Mouse (Mus musculus): ENCODE measurements around the gene Tmem200a. TPM values are rescaled to one million over a fixed set of nuclear protein-coding genes. Genes with fewer than 3 reads are reported as not detected.

Tmem200a gene
- polyA plus RNA-seq, 1 experiment, result 7.3 TPM

GRCm38 (mm10) chr10:25984056-25984455, 94.8 kb downstream of the Tmem200a start:
- no peak for DNase-seq (ENCODE audit: extremely low spot score in 1 of 2, low spot score in 1 of 2)

GRCm38 (mm10) chr10:25982617-25983016, 96.2 kb downstream of the Tmem200a start:
- DNase-seq (ENCODE audit: extremely low spot score in 1 of 2, low spot score in 1 of 2), result peak; percentile 11 to 48

- DNase-seq (ENCODE audit: extremely low spot score in 1 of 2, low spot score in 1 of 2), result no peak
These were observed 116.0 kb downstream of the Tmem200a start for GRCm38 (mm10) chr10:25962863-25963262.

- no peak for DNase-seq (ENCODE audit: extremely low spot score in 1 of 2, low spot score in 1 of 2)
These were observed 117.8 kb downstream of the Tmem200a start for GRCm38 (mm10) chr10:25961066-25961465.

- peak in 1 of 2 experiments; percentile 10 for DNase-seq (ENCODE audit: extremely low spot score in 1 of 2, low spot score in 1 of 2)
These were observed 119.8 kb downstream of the Tmem200a start for GRCm38 (mm10) chr10:25958762-25959753.

GRCm38 (mm10) chr10:25954641-25955228, 124.1 kb downstream of the Tmem200a start:
- DNase-seq (ENCODE audit: extremely low spot score in 1 of 2, low spot score in 1 of 2), result no peak

- DNase-seq (ENCODE audit: extremely low spot score in 1 of 2, low spot score in 1 of 2), result no peak
These were observed 126.0 kb downstream of the Tmem200a start for GRCm38 (mm10) chr10:25952838-25953237.

GRCm38 (mm10) chr10:25952150-25952549, 126.7 kb downstream of the Tmem200a start:
- DNase-seq (ENCODE audit: extremely low spot score in 1 of 2, low spot score in 1 of 2), result no peak

GRCm38 (mm10) chr10:25945866-25946265, 133.0 kb downstream of the Tmem200a start:
- DNase-seq (ENCODE audit: extremely low spot score in 1 of 2, low spot score in 1 of 2), result no peak

GRCm38 (mm10) chr10:25944641-25945040, 134.2 kb downstream of the Tmem200a start:
- no peak for DNase-seq (ENCODE audit: extremely low spot score in 1 of 2, low spot score in 1 of 2)

- DNase-seq (ENCODE audit: extremely low spot score in 1 of 2, low spot score in 1 of 2), result no peak
These were observed 147.1 kb downstream of the Tmem200a start for GRCm38 (mm10) chr10:25931796-25932195.

GRCm38 (mm10) chr10:25929401-25930150, 149.3 kb downstream of the Tmem200a start:
- peak; percentile 8 to 51 for DNase-seq (ENCODE audit: extremely low spot score in 1 of 2, low spot score in 1 of 2)

- DNase-seq (ENCODE audit: extremely low spot score in 1 of 2, low spot score in 1 of 2), result no peak
These were observed 149.9 kb downstream of the Tmem200a start for GRCm38 (mm10) chr10:25928861-25929368.

- DNase-seq (ENCODE audit: extremely low spot score in 1 of 2, low spot score in 1 of 2), result no peak
These were observed 150.4 kb downstream of the Tmem200a start for GRCm38 (mm10) chr10:25928448-25928786.

- no peak for DNase-seq (ENCODE audit: extremely low spot score in 1 of 2, low spot score in 1 of 2)
These were observed 151.1 kb downstream of the Tmem200a start for GRCm38 (mm10) chr10:25927553-25928447.

- no peak for DNase-seq (ENCODE audit: extremely low spot score in 1 of 2, low spot score in 1 of 2)
These were observed 158.1 kb downstream of the Tmem200a start for GRCm38 (mm10) chr10:25920640-25921278.

- no peak for DNase-seq (ENCODE audit: extremely low spot score in 1 of 2, low spot score in 1 of 2)
These were observed 160.7 kb downstream of the Tmem200a start for GRCm38 (mm10) chr10:25918103-25918502.

- no peak for DNase-seq (ENCODE audit: extremely low spot score in 1 of 2, low spot score in 1 of 2)
These were observed 168.6 kb downstream of the Tmem200a start for GRCm38 (mm10) chr10:25910270-25910669.

Measured in frontal cortex, adult 2 months (tissue).